Mouse (Mus musculus) G1E (cell line): ENCODE data around the gene Fam129a.

ENCODE experiments used
- CTCF ChIP-seq: IDR thresholded peaks from 2 replicates; pipeline ENCODE4 v1.5.1; 2012; ENCODE audit warnings: low read depth, low read length, inconsistent platforms, mixed read lengths
- TAL1 ChIP-seq: conservative IDR thresholded peaks from 2 replicates; pipeline ENCODE4 v1.6.1; 2012; ENCODE audit warnings: low read depth, low read length, inconsistent platforms, mixed read lengths

- no peak for TF ChIP-seq CTCF
- TF ChIP-seq TAL1 = no peak
Measured at GRCm38 (mm10) chr1:151570981-151571837, at the start of gene Fam129a.
